Mouse (Mus musculus): ENCODE results near the gene Brat1. TPM values are rescaled to one million over a fixed set of nuclear protein-coding genes. Genes with fewer than 3 reads are reported as not detected.

Brat1 gene
- polyA plus RNA-seq (2014; fragmentation: Illumina TruSeq; extraction: RNeasy Lipid Tissue Mini Kit (QIAGEN cat#74804); ENCODE audit: low read depth, low replicate concordance): 2.1 TPM

GRCm38 (mm10) chr5:140704378-140705251 lies at the start of gene Brat1:
Gene Brat1 (plus strand): TSS chr5:140705011.

GRCm38 (mm10) chr5:140702103-140702513 lies 2.7 kb upstream of the Brat1 start, which contains the start of gene Iqce:
Gene Iqce (minus strand): TSS chr5:140702378.

GRCm38 (mm10) chr5:140723822-140724221 lies 19.0 kb downstream of the Brat1 start, which contains the start of gene Amz1:
Gene Amz1 (plus strand): TSS chr5:140724127.

Other genes starting within 250 kb of the Brat1 start
- not detected for gene Chst12, start 199.5 kb upstream of the Brat1 start, polyA plus RNA-seq (2014; fragmentation: Illumina TruSeq; extraction: RNeasy Lipid Tissue Mini Kit (QIAGEN cat#74804); ENCODE audit: low read depth, low replicate concordance)
- gene Grifin, start 139.9 kb upstream of the Brat1 start, polyA plus RNA-seq (2014; fragmentation: Illumina TruSeq; extraction: RNeasy Lipid Tissue Mini Kit (QIAGEN cat#74804); ENCODE audit: low read depth, low replicate concordance): not detected
- gene Lfng, start 97.7 kb upstream of the Brat1 start, polyA plus RNA-seq (2014; fragmentation: Illumina TruSeq; extraction: RNeasy Lipid Tissue Mini Kit (QIAGEN cat#74804); ENCODE audit: low read depth, low replicate concordance): 0.57 TPM
- gene Ttyh3, start 56.0 kb upstream of the Brat1 start, polyA plus RNA-seq (2014; fragmentation: Illumina TruSeq; extraction: RNeasy Lipid Tissue Mini Kit (QIAGEN cat#74804); ENCODE audit: low read depth, low replicate concordance): 0.97 TPM
- 17.6 TPM for gene Iqce, start 2.6 kb upstream of the Brat1 start, polyA plus RNA-seq (2014; fragmentation: Illumina TruSeq; extraction: RNeasy Lipid Tissue Mini Kit (QIAGEN cat#74804); ENCODE audit: low read depth, low replicate concordance)
- not detected for gene Amz1, start 19.1 kb downstream of the Brat1 start, polyA plus RNA-seq (2014; fragmentation: Illumina TruSeq; extraction: RNeasy Lipid Tissue Mini Kit (QIAGEN cat#74804); ENCODE audit: low read depth, low replicate concordance)
- 8.5 TPM for gene Gna12, start 125.4 kb downstream of the Brat1 start, polyA plus RNA-seq (2014; fragmentation: Illumina TruSeq; extraction: RNeasy Lipid Tissue Mini Kit (QIAGEN cat#74804); ENCODE audit: low read depth, low replicate concordance)